Mouse (Mus musculus): ENCODE measurements around the gene Entpd6. TPM values are rescaled to one million over a fixed set of nuclear protein-coding genes. Genes with fewer than 3 reads are reported as not detected.

Gene Entpd6
- polyA plus RNA-seq, 1 experiment from 2014 or later, result 22.6 TPM

DNA sequence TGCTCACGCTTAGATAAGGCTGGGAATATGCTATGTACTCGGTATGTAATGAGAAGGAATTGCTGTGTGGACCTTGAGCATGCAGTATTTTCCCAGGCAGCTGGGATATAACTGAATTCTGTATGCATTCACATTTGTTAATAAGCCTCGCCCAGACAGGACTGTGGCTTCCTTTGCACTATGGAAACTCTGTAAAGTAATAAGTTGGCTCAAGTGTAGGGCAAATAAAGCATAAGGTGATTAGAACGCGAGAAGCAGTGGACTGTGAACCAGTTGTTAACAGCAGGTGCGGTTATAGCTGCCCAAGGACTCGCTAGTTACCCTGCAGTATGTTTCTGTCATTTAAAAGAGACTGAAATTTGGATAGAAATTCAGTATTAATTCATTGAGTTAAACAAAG lies 49.2 kb downstream of the Entpd6 start:
- Histone ChIP-seq H3K9ac (replicated peaks; ENCODE audit: low read length) (no peak overlapping the region), H3K27ac (replicated peaks; ENCODE audit: low read depth, low read length) (no peak overlapping the region), H3K27me3 (ENCODE audit: control insufficient read depth, insufficient read depth, low read length) (no peaks in the 10 kb centered on the region), H3K4me3 (ENCODE audit: low read depth, low read length) (no peak overlapping the region), H3K36me3 (replicated peaks; ENCODE audit: control insufficient read depth, insufficient read depth, low read depth, low read length) (no peaks in the 10 kb centered on the region; the same call in 1 of the 2 replicates), H3K4me2 (ENCODE audit: low read depth, low read length) (no peak overlapping the region), H3K9me3 (replicated peaks; ENCODE audit: control insufficient read depth, low read length) (no peaks in the 10 kb centered on the region), H3K4me1 (ENCODE audit: control insufficient read depth, insufficient read depth, low read length) (no peaks in the 10 kb centered on the region)
- ATAC-seq (replicated peaks; ENCODE audit: insufficient number of reproducible peaks, low FRiP score, low TSS enrichment, low read depth) (no peak), DNase-seq (ENCODE audit: low spot score) (no peak)
- 87% methylated on average over 7 of the region's 7 CpGs for whole genome bisulfite sequencing

DNA sequence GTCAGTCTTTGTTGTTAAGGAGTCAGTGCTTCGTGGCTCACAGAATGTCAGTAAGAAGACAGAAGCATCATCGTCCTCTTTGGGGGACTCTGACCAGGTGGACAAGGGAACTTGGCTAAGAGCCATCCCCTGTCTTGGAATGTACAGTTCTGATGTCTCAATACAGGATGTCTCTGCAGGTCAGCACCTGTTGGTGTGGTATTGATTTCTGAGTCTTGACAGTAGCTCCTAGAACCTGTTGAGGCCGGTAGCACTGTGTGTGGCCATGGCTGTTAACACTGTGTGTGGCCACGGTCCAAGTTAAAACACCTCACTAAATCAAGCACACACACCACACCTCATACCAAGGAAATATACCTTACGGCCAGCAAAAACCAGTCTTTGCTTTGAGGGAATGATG lies 51.8 kb downstream of the Entpd6 start:
- no peak overlapping the region for H3K4me3 ChIP-seq (ENCODE audit: low read depth, low read length)
- no peaks in the 10 kb centered on the region for H3K9me3 ChIP-seq (replicated peaks; ENCODE audit: control insufficient read depth, low read length)
- no peak overlapping the region for H3K9ac ChIP-seq (replicated peaks; ENCODE audit: low read length)
- DNase-seq (ENCODE audit: low spot score), result no peak
- H3K4me2 ChIP-seq (ENCODE audit: low read depth, low read length), result no peak overlapping the region
- no peaks in the 10 kb centered on the region; the same call in 1 of the 2 replicates for H3K36me3 ChIP-seq (replicated peaks; ENCODE audit: control insufficient read depth, insufficient read depth, low read depth, low read length)
- no peaks in the 10 kb centered on the region for H3K27me3 ChIP-seq (ENCODE audit: control insufficient read depth, insufficient read depth, low read length)
- ATAC-seq (replicated peaks; ENCODE audit: insufficient number of reproducible peaks, low FRiP score, low TSS enrichment, low read depth), result no peak
- WGBS, result 90% methylated on average over 5 of the region's 5 CpGs
- H3K4me1 ChIP-seq (ENCODE audit: control insufficient read depth, insufficient read depth, low read length), result no peaks in the 10 kb centered on the region
- H3K27ac ChIP-seq (replicated peaks; ENCODE audit: low read depth, low read length), result no peak overlapping the region

DNA sequence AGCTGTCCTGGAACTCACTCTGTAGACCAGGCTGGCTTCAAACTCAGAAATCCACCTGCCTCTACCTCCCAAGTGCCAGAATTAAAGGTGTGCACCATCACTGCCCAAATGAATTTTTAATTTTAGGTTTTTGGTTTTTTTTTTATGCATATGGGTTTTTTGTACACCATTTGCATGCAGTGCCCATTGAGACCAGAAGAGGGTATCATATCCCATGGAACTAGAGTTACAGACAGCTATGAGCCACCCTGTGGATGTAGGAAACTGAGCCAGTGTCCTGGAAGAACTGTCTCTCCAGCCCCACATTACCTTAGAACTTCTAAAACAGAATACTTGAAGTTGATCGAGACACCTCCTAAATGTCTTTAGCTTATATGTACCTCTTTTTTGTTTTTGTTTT lies 54.2 kb downstream of the Entpd6 start:
- peak; percentile 16 for DNase-seq (ENCODE audit: low spot score)
- ATAC-seq (replicated peaks; ENCODE audit: insufficient number of reproducible peaks, low FRiP score, low TSS enrichment, low read depth), result no peak
- Histone ChIP-seq H3K36me3 (replicated peaks; ENCODE audit: control insufficient read depth, insufficient read depth, low read depth, low read length) (no peaks in the 10 kb centered on the region), H3K9me3 (replicated peaks; ENCODE audit: control insufficient read depth, low read length) (no peaks in the 10 kb centered on the region), H3K9ac (replicated peaks; ENCODE audit: low read length) (no peak overlapping the region), H3K27ac (replicated peaks; ENCODE audit: low read depth, low read length) (no peak overlapping the region), H3K4me2 (ENCODE audit: low read depth, low read length) (no peak overlapping the region), H3K4me3 (ENCODE audit: low read depth, low read length) (no peak overlapping the region), H3K27me3 (ENCODE audit: control insufficient read depth, insufficient read depth, low read length) (no peaks in the 10 kb centered on the region), H3K4me1 (ENCODE audit: control insufficient read depth, insufficient read depth, low read length) (no peaks in the 10 kb centered on the region)
- WGBS, result 82% methylated on average over 1 of the region's 1 CpGs

DNA sequence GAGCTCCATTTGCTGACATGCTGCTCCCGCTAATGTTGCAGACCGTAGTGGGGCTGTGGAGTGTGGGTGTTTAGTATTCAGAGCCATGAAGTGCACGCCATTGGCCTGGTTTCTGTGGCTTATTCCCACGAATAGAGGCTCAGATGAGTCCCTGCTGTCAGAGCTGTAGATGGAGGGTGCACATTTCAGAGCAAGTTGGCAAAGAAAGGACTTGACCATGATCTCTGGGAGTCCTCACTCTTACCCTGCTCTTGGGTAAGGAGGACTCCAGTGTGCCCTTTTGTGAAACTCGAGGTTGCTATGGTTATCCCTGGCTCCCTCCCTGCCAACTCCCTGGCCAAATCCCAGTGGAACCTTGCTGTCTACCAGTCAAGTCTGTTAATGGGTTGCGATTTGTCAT lies 59.5 kb downstream of the Entpd6 start:
- H3K27me3 ChIP-seq (ENCODE audit: control insufficient read depth, insufficient read depth, low read length), result no peaks in the 10 kb centered on the region
- no peak overlapping the region for H3K9ac ChIP-seq (replicated peaks; ENCODE audit: low read length)
- H3K4me2 ChIP-seq (ENCODE audit: low read depth, low read length), result no peak overlapping the region
- no peaks in the 10 kb centered on the region for H3K4me1 ChIP-seq (ENCODE audit: control insufficient read depth, insufficient read depth, low read length)
- 89% methylated on average over 6 of the region's 6 CpGs for WGBS
- H3K27ac ChIP-seq (replicated peaks; ENCODE audit: low read depth, low read length), result no peak overlapping the region
- no peaks in the 10 kb centered on the region for H3K9me3 ChIP-seq (replicated peaks; ENCODE audit: control insufficient read depth, low read length)
- no peaks in the 10 kb centered on the region; the same call in 1 of the 2 replicates for H3K36me3 ChIP-seq (replicated peaks; ENCODE audit: control insufficient read depth, insufficient read depth, low read depth, low read length)
- no peak for ATAC-seq (replicated peaks; ENCODE audit: insufficient number of reproducible peaks, low FRiP score, low TSS enrichment, low read depth)
- no peak for DNase-seq (ENCODE audit: low spot score)
- H3K4me3 ChIP-seq (ENCODE audit: low read depth, low read length), result no peak overlapping the region

DNA sequence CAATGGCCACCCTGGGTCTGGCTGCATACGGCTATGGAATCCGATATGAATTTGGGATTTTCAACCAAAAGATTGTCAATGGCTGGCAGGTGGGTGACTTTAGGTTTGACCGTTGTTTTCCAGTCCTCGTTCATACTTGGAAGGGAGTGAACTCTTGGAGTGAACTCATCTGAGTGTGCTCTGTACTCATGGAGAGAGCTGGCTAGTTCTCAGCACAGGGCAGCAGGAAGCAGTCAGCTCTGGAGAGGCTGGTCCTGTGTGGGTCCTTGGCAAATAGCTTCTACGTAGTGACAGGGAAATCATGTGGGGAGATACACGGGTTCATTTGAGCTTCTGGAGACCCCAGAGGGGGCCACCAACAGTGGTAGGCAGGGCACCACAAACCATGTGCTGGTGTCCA lies 60.0 kb downstream of the Entpd6 start:
- no peaks in the 10 kb centered on the region for H3K4me1 ChIP-seq (ENCODE audit: control insufficient read depth, insufficient read depth, low read length)
- H3K4me3 ChIP-seq (ENCODE audit: low read depth, low read length), result no peak overlapping the region
- no peak overlapping the region for H3K9ac ChIP-seq (replicated peaks; ENCODE audit: low read length)
- 95% methylated on average over 6 of the region's 6 CpGs for WGBS
- no peaks in the 10 kb centered on the region for H3K9me3 ChIP-seq (replicated peaks; ENCODE audit: control insufficient read depth, low read length)
- DNase-seq (ENCODE audit: low spot score) (no peak), ATAC-seq (replicated peaks; ENCODE audit: insufficient number of reproducible peaks, low FRiP score, low TSS enrichment, low read depth) (no peak)
- H3K4me2 ChIP-seq (ENCODE audit: low read depth, low read length), result no peak overlapping the region
- H3K36me3 ChIP-seq (replicated peaks; ENCODE audit: control insufficient read depth, insufficient read depth, low read depth, low read length), result no peaks in the 10 kb centered on the region; the same call in 1 of the 2 replicates
- no peak overlapping the region for H3K27ac ChIP-seq (replicated peaks; ENCODE audit: low read depth, low read length)
- H3K27me3 ChIP-seq (ENCODE audit: control insufficient read depth, insufficient read depth, low read length), result no peaks in the 10 kb centered on the region

DNA sequence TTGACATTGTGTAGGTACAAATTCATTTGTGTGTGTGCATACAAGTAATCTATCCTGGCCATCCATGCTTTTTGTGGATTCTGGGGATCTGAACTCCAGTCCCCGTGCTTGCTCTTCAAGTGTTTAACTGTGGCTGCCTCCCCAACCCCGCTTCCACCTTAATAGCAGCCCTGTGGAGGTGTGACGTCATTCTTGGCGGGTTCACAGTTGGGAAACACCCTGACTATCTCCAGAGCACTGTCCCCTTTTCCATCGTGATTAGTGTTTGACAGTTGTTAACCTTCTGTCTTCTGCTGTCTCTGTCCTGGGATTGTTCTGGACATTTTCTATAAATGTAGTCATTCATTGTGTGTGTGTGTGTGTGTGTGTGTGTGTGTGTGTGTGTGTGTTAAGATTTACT lies 61.8 kb downstream of the Entpd6 start:
- no peaks in the 10 kb centered on the region for H3K9me3 ChIP-seq (replicated peaks; ENCODE audit: control insufficient read depth, low read length)
- WGBS, result 82% methylated on average over 5 of the region's 5 CpGs
- ATAC-seq (replicated peaks; ENCODE audit: insufficient number of reproducible peaks, low FRiP score, low TSS enrichment, low read depth), result no peak
- DNase-seq (ENCODE audit: low spot score), result no peak
- no peaks in the 10 kb centered on the region for H3K4me1 ChIP-seq (ENCODE audit: control insufficient read depth, insufficient read depth, low read length)
- no peaks in the 10 kb centered on the region; the same call in 1 of the 2 replicates for H3K36me3 ChIP-seq (replicated peaks; ENCODE audit: control insufficient read depth, insufficient read depth, low read depth, low read length)
- no peaks in the 10 kb centered on the region for H3K27me3 ChIP-seq (ENCODE audit: control insufficient read depth, insufficient read depth, low read length)
- no peak overlapping the region for H3K4me2 ChIP-seq (ENCODE audit: low read depth, low read length)
- H3K27ac ChIP-seq (replicated peaks; ENCODE audit: low read depth, low read length), result no peak overlapping the region
- no peak overlapping the region for H3K4me3 ChIP-seq (ENCODE audit: low read depth, low read length)
- no peak overlapping the region for H3K9ac ChIP-seq (replicated peaks; ENCODE audit: low read length)

DNA sequence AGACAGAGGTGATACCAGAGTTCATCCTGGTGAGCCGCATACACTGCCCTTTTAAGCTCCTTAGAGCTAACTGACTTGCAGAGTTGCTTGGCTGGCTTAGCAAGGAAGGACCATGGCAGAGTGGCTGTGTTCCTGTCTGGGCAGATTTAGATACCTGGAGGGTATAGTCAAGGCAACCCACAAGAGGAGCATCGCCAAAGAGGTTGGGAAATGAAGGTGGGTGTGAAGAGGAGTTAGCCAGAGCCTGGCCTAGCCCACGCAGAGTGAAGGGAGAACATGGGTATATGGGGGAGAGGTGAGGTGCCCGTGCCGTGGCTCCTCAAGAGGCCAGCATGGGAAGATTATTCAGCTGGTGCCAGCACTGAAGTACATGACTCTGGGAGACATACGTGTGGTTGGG lies 64.0 kb downstream of the Entpd6 start:
- H3K4me3 ChIP-seq (ENCODE audit: low read depth, low read length), result no peak overlapping the region
- 90% methylated on average over 6 of the region's 6 CpGs for WGBS
- no peaks in the 10 kb centered on the region for H3K4me1 ChIP-seq (ENCODE audit: control insufficient read depth, insufficient read depth, low read length)
- H3K27me3 ChIP-seq (ENCODE audit: control insufficient read depth, insufficient read depth, low read length), result no peaks in the 10 kb centered on the region
- H3K36me3 ChIP-seq (replicated peaks; ENCODE audit: control insufficient read depth, insufficient read depth, low read depth, low read length), result no peaks in the 10 kb centered on the region; the same call in 1 of the 2 replicates
- H3K9ac ChIP-seq (replicated peaks; ENCODE audit: low read length), result no peak overlapping the region
- ATAC-seq (replicated peaks; ENCODE audit: insufficient number of reproducible peaks, low FRiP score, low TSS enrichment, low read depth), result no peak
- DNase-seq (ENCODE audit: low spot score), result no peak
- H3K27ac ChIP-seq (replicated peaks; ENCODE audit: low read depth, low read length), result no peak overlapping the region
- H3K9me3 ChIP-seq (replicated peaks; ENCODE audit: control insufficient read depth, low read length), result no peaks in the 10 kb centered on the region
- no peak overlapping the region for H3K4me2 ChIP-seq (ENCODE audit: low read depth, low read length)

DNA sequence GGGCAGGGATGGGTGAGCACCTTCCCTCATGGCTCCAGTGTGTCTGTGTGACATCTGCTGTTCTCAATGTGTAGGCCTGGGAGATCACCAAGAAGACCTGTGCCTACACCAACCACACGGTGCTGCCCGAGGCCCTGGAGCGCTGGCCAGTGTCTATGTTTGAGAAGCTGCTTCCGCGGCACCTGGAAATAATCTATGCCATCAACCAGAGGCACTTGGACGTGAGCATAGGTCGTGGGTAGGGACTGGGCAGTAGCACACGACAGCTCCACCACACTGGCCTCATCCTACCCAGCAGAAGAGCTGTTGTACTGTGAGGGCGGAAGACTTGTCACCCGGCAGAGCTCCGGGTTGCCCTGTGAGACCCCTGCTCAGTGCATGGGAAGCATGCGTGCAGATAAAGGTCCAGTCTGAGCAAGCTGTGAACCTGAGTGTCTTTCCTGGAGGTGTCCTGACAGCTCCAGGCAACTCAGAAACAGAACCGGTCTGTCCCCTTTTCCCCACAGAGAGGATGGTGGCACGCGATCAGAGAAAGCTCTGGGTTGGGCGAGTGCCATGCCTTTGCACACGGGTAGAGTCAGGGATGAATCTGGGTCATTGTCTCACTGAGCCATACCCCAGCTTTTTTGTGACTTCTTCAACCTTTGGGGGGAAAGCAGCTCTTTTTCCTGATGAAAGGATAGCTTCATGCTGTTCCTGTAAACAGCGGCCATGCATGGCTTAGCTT lies 68.0 kb downstream of the Entpd6 start:
- WGBS, result 88% methylated on average over 18 of the region's 18 CpGs
- Histone ChIP-seq H3K4me3 (ENCODE audit: low read depth, low read length) (no peak overlapping the region), H3K4me1 (ENCODE audit: control insufficient read depth, insufficient read depth, low read length) (no peaks in the 10 kb centered on the region), H3K4me2 (ENCODE audit: low read depth, low read length) (no peak overlapping the region), H3K36me3 (replicated peaks; ENCODE audit: control insufficient read depth, insufficient read depth, low read depth, low read length) (no peaks in the 10 kb centered on the region; the same call in none of the 2 replicates), H3K9me3 (replicated peaks; ENCODE audit: control insufficient read depth, low read length) (no peaks in the 10 kb centered on the region), H3K27me3 (ENCODE audit: control insufficient read depth, insufficient read depth, low read length) (no peaks in the 10 kb centered on the region), H3K27ac (replicated peaks; ENCODE audit: low read depth, low read length) (no peak overlapping the region), H3K9ac (replicated peaks; ENCODE audit: low read length) (no peak overlapping the region)
- DNase-seq (ENCODE audit: low spot score) (no peak), ATAC-seq (replicated peaks; ENCODE audit: insufficient number of reproducible peaks, low FRiP score, low TSS enrichment, low read depth) (no peak)

Data from embryonic facial prominence, embryonic 11.5 days (tissue).